Mouse (Mus musculus) lung, adult 2 months (tissue): ENCODE measurements at regions not wholly inside any gene's neighbourhood (a gene's known extent, or its start where the extent isn't known, plus 50 kb on each side); places are given as distances from the start of the nearest gene placed in this dataset.

Experiments used
- CTCF ChIP-seq: fragments of 200-500 bp; IDR thresholded peaks from 2 replicates; pipeline ENCODE4 v1.5.1; 2011; ENCODE audit warnings: mild to moderate bottlenecking, low read length, control low read depth; ENCODE audit not compliant: insufficient read depth
- POLR2A ChIP-seq: fragments of 200-500 bp; IDR thresholded peaks from 2 replicates; pipeline ENCODE4 v1.6.1; 2011; ENCODE audit warnings: low read depth, mild to moderate bottlenecking, control low read depth, low read length, borderline replicate concordance; ENCODE audit errors: extremely low read depth

DNA sequence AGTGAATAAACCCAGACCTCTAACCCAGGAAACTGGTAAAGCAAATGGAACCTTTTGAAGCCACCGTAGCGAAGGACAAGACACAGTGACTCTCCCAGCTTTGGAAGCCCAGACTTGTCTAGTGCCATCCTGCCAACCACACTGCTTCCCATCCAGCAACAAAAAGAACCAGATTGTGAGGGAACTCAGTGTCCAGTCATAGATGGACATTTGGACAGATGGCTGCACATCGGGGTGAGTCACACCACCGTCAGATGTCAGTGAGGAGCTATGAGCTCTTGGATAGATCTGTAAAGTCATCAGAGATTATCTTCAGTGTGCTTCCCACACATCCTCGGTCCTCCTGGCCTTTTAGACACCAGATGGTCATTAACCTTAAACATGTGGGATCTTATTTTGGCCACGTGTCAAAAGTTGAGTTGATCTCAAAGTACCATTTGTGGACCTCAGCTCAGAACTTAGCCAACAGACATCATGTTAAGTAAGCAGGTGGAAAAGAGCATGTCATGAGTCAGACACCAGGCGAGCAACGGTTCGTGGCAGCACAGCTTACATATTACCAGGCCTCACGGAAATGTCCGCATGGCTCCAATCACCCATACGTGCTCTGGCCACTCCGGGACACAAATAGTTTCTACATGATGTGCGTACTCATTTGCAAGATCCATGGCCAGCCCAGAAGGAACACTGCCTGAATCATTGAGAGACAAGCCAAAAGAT lies 102.7 kb upstream of the Gdf10 start:
- TF ChIP-seq CTCF: no peak
- no peak for TF ChIP-seq POLR2A
